Mouse (Mus musculus): ENCODE measurements around the gene Ppp2r5d. TPM values are rescaled to one million over a fixed set of nuclear protein-coding genes. Genes with fewer than 3 reads are reported as not detected.

Ppp2r5d gene
- total RNA-seq (2023) = 39.6 TPM

GRCm38 (mm10) chr17:46704887-46705835, at the start of gene Ppp2r5d:
Ppp2r5d (minus strand) TSS chr17:46705111.

GRCm38 (mm10) chr17:46751794-46752556, 47.1 kb upstream of the Ppp2r5d start, which contains the start of gene Cnpy3:
Cnpy3 (minus strand) TSS chr17:46752214.

GRCm38 (mm10) chr17:46728904-46729318, 24.0 kb upstream of the Ppp2r5d start, which contains the start of gene Gnmt:
Gnmt (minus strand) TSS chr17:46729168.

GRCm38 (mm10) chr17:46710959-46711597, 6.2 kb upstream of the Ppp2r5d start, which contains the start of gene Pex6:
Pex6 (plus strand) TSS chr17:46711463.

GRCm38 (mm10) chr17:46680760-46681373, 24.0 kb downstream of the Ppp2r5d start, which contains the start of gene Klhdc3:
Klhdc3 (minus strand) TSS chr17:46680914.

GRCm38 (mm10) chr17:46678416-46678815, 26.5 kb downstream of the Ppp2r5d start, which contains the start of gene Mea1:
Mea1 (plus strand) TSS chr17:46678793.

GRCm38 (mm10) chr17:46673850-46674529, 30.9 kb downstream of the Ppp2r5d start, which contains the start of gene Rrp36:
Rrp36 (minus strand) TSS chr17:46674352.

GRCm38 (mm10) chr17:46650232-46651031, 54.5 kb downstream of the Ppp2r5d start, which contains the start of gene Cul7:
Cul7 (plus strand) TSS chr17:46650337.

GRCm38 (mm10) chr17:46645561-46646321, 59.2 kb downstream of the Ppp2r5d start, which contains the start of the genes Klc4 and Mrpl2:
Klc4 (minus strand) TSS chr17:46646022.
Mrpl2 (plus strand) TSS chr17:46646229.

Other genes starting within 250 kb of the Ppp2r5d start
- 0.56 TPM for gene Ttbk1, start 217.4 kb downstream of the Ppp2r5d start, total RNA-seq (2023)
- not detected for gene Dnph1, start 208.4 kb downstream of the Ppp2r5d start, total RNA-seq (2023)
- 13.4 TPM for gene Cul9, start 158.7 kb downstream of the Ppp2r5d start, total RNA-seq (2023)
- 62.6 TPM for gene Srf, start 148.9 kb downstream of the Ppp2r5d start, total RNA-seq (2023)
- not detected for gene Ptk7, start 75.6 kb downstream of the Ppp2r5d start, total RNA-seq (2023)
- gene Klc4, start 59.1 kb downstream of the Ppp2r5d start, total RNA-seq (2023) = 16.8 TPM
- 29.7 TPM for gene Mrpl2, start 58.9 kb downstream of the Ppp2r5d start, total RNA-seq (2023)
- 5.2 TPM for gene Cul7, start 54.8 kb downstream of the Ppp2r5d start, total RNA-seq (2023)
- 28.7 TPM for gene Rrp36, start 30.8 kb downstream of the Ppp2r5d start, total RNA-seq (2023)
- gene Mea1, start 26.3 kb downstream of the Ppp2r5d start, total RNA-seq (2023) = 45.7 TPM
- 40.5 TPM for gene Klhdc3, start 24.2 kb downstream of the Ppp2r5d start, total RNA-seq (2023)
- gene Pex6, start 6.4 kb upstream of the Ppp2r5d start, total RNA-seq (2023) = 29.7 TPM
- 0.94 TPM for gene Gnmt, start 24.1 kb upstream of the Ppp2r5d start, total RNA-seq (2023)
- gene Cnpy3, start 47.1 kb upstream of the Ppp2r5d start, total RNA-seq (2023) = 57.5 TPM
- gene Ptcra, start 58.6 kb upstream of the Ppp2r5d start, total RNA-seq (2023) = not detected
- gene 2310039H08Rik, start 67.5 kb upstream of the Ppp2r5d start, total RNA-seq (2023) = 18.1 TPM
- 60.5 TPM for gene Rpl7l1, start 77.6 kb upstream of the Ppp2r5d start, total RNA-seq (2023)
- gene Bicral, start 153.4 kb upstream of the Ppp2r5d start, total RNA-seq (2023) = 55.5 TPM
- gene Tbcc, start 185.6 kb upstream of the Ppp2r5d start, total RNA-seq (2023) = 12.5 TPM
- gene Prph2, start 205.3 kb upstream of the Ppp2r5d start, total RNA-seq (2023) = not detected

Measured in CD4-positive naive resting alpha-beta T cell, adult 76 days (primary cell).